Mouse (Mus musculus) c-Kit-positive CD71-positive TER-119-negative erythroid progenitor cells, embryonic 14.5 days (primary cell): Measurements from ENCODE around the gene Rcan3.

Source experiments
- DNase-seq: peaks from one replicate; pipeline ENCODE4 v3.0.0-alpha.2; 2013; ENCODE audit warnings: low read depth

Gene Rcan3

GRCm38 (mm10) chr4:135433443-135434394 is at the start of gene Rcan3:
TSS of gene Rcan3 (minus strand) at chr4:135433853.
- peak; percentile 79 for DNase-seq

- peak; percentile 31 for DNase-seq
These were observed 46.7 kb upstream of the Rcan3 start for GRCm38 (mm10) chr4:135480370-135480769.

GRCm38 (mm10) chr4:135477851-135478250 is 44.2 kb upstream of the Rcan3 start:
- no peak for DNase-seq

- DNase-seq: no peak
These were observed 29.8 kb upstream of the Rcan3 start for GRCm38 (mm10) chr4:135463406-135463805.

- DNase-seq: no peak
These were observed 19.9 kb upstream of the Rcan3 start for GRCm38 (mm10) chr4:135453572-135453971.

GRCm38 (mm10) chr4:135453164-135453563 is 19.5 kb upstream of the Rcan3 start:
- DNase-seq: no peak

GRCm38 (mm10) chr4:135451360-135452015 is 17.8 kb upstream of the Rcan3 start:
- no peak for DNase-seq

- DNase-seq: no peak
These were observed 8.8 kb upstream of the Rcan3 start for GRCm38 (mm10) chr4:135442473-135442872.

- peak; percentile 74 for DNase-seq
These were observed 6.4 kb upstream of the Rcan3 start for GRCm38 (mm10) chr4:135439904-135440522.

GRCm38 (mm10) chr4:135439188-135439647 is 5.6 kb upstream of the Rcan3 start:
- peak; percentile 89 for DNase-seq

GRCm38 (mm10) chr4:135437924-135438323 is 4.3 kb upstream of the Rcan3 start:
- DNase-seq: no peak

- no peak for DNase-seq
These were observed 2.6 kb upstream of the Rcan3 start for GRCm38 (mm10) chr4:135436291-135436690.

GRCm38 (mm10) chr4:135434395-135434789 is 739 bp upstream of the Rcan3 start:
- DNase-seq: no peak

GRCm38 (mm10) chr4:135433086-135433442 is 589 bp downstream of the Rcan3 start:
- DNase-seq: no peak

GRCm38 (mm10) chr4:135429990-135430760 is 3.5 kb downstream of the Rcan3 start:
- DNase-seq: no peak

- no peak for DNase-seq
These were observed 4.3 kb downstream of the Rcan3 start for GRCm38 (mm10) chr4:135429383-135429782.

- no peak for DNase-seq
These were observed 7.1 kb downstream of the Rcan3 start for GRCm38 (mm10) chr4:135426587-135426986.

GRCm38 (mm10) chr4:135425625-135426024 is 8.0 kb downstream of the Rcan3 start:
- no peak for DNase-seq

GRCm38 (mm10) chr4:135420961-135421360 is 12.7 kb downstream of the Rcan3 start:
- DNase-seq: no peak

- DNase-seq: no peak
These were observed 13.2 kb downstream of the Rcan3 start for GRCm38 (mm10) chr4:135420416-135420815.

- DNase-seq: no peak
These were observed 13.7 kb downstream of the Rcan3 start for GRCm38 (mm10) chr4:135419996-135420395.

- no peak for DNase-seq
These were observed 17.3 kb downstream of the Rcan3 start for GRCm38 (mm10) chr4:135416367-135416766.
